Mouse (Mus musculus): Measurements from ENCODE around the gene Slc44a3.

Slc44a3 gene

DNA sequence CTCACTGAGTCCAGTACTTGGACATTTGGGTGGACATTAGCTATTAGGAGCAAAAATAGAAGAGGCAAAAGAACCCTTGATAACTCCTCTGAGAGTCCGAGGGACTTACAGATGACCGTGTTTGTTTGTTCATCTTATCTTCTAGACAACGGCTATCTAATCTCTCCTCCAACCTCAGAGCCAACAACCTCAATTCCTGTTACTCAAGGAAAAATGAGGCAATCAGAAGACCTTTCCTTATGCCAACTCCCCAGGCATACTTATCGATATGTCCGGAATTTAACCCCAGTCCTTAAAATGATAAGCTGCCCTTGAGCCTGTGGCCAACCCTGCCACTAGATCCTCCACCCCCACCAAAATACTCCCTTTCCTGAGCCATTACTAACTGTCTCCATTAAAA, 31.5 kb downstream of the Slc44a3 start:
- peak; percentile 25 for DNase-seq (ENCODE audit: low read depth)

- peak; percentile 92 for DNase-seq (ENCODE audit: low read depth)
These were observed 32.0 kb downstream of the Slc44a3 start for GRCm38 (mm10) chr3:121500225-121500624.

DNA sequence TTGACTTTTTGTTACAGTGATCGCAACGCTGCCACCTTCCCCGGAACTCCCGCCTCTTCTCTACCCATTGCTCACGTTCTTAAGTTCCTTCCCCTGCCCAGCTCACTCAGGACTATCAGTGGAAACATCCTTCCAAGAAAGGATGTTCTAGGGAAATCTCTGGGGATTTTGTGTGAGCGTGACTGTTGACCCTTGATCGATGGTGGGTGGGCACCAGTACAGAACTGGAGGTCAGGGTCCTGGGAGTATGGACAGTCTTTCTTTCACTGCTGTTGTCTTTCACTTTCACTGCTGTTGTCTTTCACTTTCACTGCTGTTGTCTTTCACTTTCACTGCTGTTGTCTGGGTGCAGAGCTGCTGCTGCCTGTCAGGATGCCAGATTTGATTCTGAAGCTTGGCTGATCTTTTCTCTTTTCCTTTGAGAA, 38.2 kb downstream of the Slc44a3 start:
- DNase-seq (ENCODE audit: low read depth): peak; percentile 64

GRCm38 (mm10) chr3:121492026-121492425, 40.2 kb downstream of the Slc44a3 start:
- no peak for DNase-seq (ENCODE audit: low read depth)

GRCm38 (mm10) chr3:121490941-121491340, 41.3 kb downstream of the Slc44a3 start:
- peak; percentile 34 for DNase-seq (ENCODE audit: low read depth)

DNA sequence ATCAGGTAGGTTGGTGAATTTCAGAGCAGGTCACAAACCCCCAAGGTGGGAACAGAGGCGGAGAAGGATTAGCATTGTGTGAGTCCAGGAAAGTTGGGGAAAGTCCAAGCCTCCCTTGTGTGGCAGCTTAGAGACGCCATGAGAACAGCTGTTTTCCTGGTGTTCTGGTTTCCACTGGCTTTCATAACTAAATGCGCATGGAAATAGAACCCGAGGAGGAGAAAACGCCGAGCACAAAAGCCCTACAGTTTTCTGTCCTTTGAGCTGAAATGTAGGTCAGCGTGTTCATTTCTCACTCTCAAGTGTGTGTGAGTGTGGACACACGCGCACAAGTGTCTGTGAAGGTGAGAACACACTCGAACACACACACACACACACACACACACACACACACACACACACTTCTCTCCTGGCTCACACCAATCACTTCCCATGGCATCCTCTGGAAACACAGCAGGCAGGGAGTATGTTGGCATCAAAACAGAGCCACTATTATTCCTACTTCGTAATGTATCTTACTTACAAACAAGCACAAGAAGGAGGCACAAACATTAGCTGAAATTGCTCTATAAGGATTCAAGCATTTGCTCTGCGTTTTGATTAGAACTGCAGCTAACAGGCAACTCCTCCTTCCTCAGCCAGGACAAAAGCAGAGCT, 42.6 kb downstream of the Slc44a3 start:
- DNase-seq (ENCODE audit: low read depth): no peak

GRCm38 (mm10) chr3:121485201-121485600, 47.0 kb downstream of the Slc44a3 start:
- DNase-seq (ENCODE audit: low read depth): no peak

- DNase-seq (ENCODE audit: low read depth): no peak
These were observed 48.7 kb downstream of the Slc44a3 start for GRCm38 (mm10) chr3:121483266-121484161.

- peak; percentile 23 for DNase-seq (ENCODE audit: low read depth)
These were observed 50.6 kb downstream of the Slc44a3 start for GRCm38 (mm10) chr3:121481564-121481963.

DNA sequence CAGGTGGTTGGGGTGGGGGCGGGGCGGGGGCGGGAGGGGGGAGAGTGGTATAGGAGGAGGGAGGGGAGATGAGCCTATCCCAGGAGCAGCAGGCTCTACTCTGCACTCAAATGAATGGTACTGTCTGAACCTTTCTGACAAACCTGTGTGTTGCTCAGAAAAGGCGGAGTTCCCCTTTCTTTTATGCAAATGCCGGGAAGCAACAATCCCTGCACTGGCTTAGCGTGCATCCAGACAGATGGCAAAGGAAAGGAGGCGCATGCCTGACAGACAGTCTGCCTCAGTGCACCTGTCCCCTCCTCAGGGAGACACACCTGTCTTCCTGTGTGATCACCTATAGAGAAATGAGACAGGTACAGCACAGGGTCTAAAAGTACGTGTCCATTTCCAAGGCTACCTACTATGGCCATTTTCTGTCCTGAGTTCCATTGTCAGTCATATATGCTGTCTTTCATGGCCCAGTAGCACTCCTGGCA, 51.2 kb downstream of the Slc44a3 start:
- DNase-seq (ENCODE audit: low read depth): no peak

DNA sequence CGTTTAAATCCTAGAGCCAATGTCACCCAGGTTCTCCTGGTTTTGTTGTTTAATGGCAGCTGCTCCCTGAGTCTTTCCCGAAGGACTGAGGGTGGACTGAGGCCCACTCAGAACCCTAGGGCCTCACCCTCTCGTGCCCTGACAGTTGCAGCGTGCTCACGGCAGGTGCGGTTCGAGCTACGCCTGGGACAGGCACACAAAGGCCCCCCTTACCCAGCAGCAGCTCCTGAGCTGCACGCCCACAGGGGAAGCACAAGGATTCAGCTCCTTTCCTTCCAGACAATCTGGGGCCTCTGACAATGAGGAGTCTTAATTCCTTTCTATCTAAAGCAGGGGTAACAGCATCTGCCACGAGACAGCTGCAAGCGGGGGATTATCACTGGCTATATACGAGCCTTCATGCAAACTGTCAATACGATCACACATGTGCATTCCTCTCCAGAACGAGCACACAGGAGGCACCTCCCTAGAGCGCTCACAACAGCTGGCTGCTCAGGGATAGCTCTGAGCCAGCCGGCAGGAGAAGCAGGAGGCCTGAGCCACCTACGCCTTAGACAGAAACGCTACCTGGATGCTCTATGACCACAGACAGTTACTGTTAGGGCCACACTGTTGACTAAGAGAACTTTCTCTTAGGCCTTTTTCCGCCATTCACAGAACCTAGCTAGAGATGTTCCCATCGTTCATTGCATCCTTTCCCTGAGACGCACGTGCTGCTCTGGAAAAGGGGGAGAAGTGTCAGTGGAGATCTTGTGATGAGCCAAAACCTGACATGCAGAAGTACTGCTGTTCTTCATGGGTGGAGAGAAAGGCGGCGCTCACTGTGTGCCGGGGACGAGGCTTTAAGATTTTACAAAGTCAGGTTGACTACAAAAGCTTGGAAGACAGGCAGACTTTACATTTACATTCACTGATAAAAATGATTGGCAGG, 51.9 kb downstream of the Slc44a3 start:
- no peak for DNase-seq (ENCODE audit: low read depth)

GRCm38 (mm10) chr3:121474738-121475137, 57.5 kb downstream of the Slc44a3 start:
- peak; percentile 67 for DNase-seq (ENCODE audit: low read depth)

DNA sequence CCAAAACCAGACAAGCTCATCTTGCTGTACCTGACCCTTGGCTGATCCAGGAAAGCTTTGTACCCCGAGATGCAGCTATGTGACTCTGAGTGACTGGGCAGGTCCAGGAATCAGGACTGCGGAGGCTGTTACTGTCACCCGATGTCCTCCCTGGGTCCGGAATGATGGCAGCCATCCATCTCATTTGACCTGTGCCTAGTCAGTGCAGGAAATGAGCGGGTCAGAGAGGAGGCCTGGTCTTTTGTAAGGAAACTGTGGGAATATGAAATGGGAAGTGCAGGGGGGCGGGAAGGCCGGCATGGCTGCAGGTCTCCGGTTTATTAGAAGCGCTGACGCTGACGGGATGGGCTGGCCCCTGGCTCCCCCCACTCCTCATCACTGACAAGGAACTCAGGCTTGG, 60.5 kb downstream of the Slc44a3 start:
- no peak for DNase-seq (ENCODE audit: low read depth)

DNA sequence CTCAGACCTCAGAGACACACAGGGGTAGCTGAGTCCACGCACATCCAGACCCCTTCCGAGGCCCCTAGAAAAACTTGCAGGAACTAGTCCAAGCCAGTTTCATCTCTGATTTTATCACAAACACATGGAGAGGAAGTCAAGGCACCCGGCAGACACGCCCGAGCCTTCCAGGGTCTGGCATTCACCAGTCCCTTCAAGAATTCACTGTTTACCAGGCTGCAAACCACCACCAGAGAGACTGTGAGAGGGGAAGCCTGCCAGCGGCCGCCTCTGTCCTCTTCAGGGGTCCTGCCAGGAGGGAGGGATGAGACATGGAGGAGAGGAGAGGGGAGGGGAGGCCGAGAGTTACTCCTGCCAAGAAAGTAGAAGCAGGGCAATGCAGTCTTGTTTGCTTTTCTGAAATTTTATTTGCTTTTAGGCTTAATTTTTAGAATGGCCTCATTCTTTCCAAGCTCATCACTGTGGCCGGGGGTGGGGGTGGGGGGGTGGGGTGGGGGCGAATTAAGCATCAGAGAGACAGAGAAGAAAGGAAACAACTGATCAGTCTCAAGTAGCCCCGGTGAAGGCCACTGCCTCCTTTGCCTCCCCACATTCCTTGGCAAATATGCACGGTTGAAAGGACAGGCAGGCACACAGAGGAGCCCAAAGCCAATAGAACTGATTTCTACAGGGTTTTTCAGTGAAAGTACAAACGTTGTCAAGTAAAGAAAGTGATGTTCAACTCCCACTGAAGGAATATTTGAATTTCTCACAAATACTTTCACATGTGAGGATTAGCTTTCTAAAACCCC, 62.8 kb downstream of the Slc44a3 start:
- peak; percentile 84 for DNase-seq (ENCODE audit: low read depth)

DNA sequence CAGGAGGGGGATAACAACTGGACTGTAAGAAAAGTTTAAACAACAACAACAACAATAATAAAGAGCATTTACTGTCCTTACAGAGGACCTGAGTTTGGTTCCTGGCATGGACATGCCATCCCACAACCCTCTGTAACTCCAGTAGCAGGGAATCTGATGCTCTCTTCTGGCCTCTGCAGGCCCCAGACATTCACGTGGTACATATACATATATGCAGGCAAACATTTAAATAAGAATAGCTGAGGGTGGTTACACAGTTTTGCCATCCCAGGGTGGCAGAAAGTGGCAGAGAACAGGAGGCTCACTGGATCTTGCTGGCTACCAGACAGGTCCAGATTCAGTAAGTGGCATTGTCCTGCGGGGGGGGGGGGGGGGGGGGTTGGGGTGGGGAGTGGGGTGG, 64.1 kb downstream of the Slc44a3 start:
- no peak for DNase-seq (ENCODE audit: low read depth)

DNA sequence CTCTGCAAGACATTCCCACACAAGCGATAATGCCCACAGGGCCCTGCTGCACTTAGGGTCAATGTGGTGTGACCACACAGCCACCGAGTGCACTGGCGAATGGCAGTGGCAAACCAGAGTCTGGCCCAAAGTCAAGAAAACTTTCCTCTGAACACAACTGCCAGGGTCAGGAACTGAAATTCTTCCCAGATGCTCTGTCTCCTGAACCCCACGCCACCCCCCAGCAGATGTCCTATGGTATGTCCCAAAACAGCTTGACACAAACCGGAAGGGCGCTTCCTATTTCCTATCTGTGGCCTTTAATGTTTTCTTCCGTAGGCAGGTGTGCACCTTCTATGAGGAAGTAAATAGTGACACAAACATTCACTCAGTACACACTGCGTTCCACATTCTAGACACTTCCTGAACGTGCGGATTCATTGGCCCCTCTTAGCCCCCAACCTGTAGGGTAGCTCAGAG, 65.1 kb downstream of the Slc44a3 start:
- DNase-seq (ENCODE audit: low read depth): no peak

GRCm38 (mm10) chr3:121465795-121466194, 66.4 kb downstream of the Slc44a3 start:
- DNase-seq (ENCODE audit: low read depth): no peak

GRCm38 (mm10) chr3:121464733-121465305, 67.4 kb downstream of the Slc44a3 start:
- peak; percentile 69 for DNase-seq (ENCODE audit: low read depth)

GRCm38 (mm10) chr3:121462782-121463181, 69.4 kb downstream of the Slc44a3 start:
- DNase-seq (ENCODE audit: low read depth): no peak

GRCm38 (mm10) chr3:121461477-121461876, 70.7 kb downstream of the Slc44a3 start:
- DNase-seq (ENCODE audit: low read depth): no peak

All from NIH3T3 (cell line).